Mouse (Mus musculus): ENCODE data around the gene Cfd.

DNA sequence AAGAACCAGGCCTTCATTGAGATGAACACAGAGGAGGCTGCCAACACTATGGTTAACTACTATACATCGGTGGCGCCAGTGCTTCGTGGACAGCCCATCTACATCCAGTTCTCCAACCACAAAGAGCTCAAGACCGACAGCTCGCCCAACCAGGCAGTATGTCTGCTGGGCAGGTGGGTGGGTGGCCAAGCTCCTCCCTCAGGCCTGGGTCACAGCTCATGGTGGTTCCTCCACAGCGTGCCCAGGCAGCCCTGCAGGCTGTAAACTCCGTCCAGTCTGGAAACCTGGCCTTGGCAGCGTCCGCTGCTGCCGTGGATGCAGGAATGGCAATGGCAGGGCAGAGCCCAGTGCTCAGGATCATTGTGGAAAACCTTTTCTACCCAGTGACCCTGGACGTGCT lies 31.5 kb upstream of the Cfd start:
- TF ChIP-seq CTCF (IDR thresholded peaks at IDR 0.05; ENCODE audit: control insufficient read depth, insufficient read depth, insufficient read length), result no peak
- TF ChIP-seq USF1 (IDR thresholded peaks at IDR 0.05; ENCODE audit: low read depth), result no peak
- TF ChIP-seq MYOD1 (IDR thresholded peaks at IDR 0.05; ENCODE audit: control insufficient read depth, insufficient read length, low read depth), result no peak
- no peak for TF ChIP-seq FOSL1 (IDR thresholded peaks at IDR 0.05; ENCODE audit: insufficient read depth, low read length, poor library complexity, severe bottlenecking)
- TF ChIP-seq MAX (IDR thresholded peaks at IDR 0.05), result no peak
- TF ChIP-seq CEBPB (IDR thresholded peaks at IDR 0.05; ENCODE audit: low read depth), result no peak
